Mouse (Mus musculus) myocyte (in vitro differentiated cells): Measurements from ENCODE around the gene Gm2075.
"Not testable (repeated sequence)": the region's sequence is repeated elsewhere in the genome, so short reads cannot be mapped to it uniquely, and the experiment has no call there.

Experiments used
- CEBPB ChIP-seq: IDR thresholded peaks from 2 replicates; pipeline ENCODE4 v1.6.1; 2011; ENCODE audit warnings: mild to moderate bottlenecking, moderate library complexity; ENCODE audit not compliant: poor library complexity, insufficient read depth, severe bottlenecking
- E2F4 ChIP-seq: IDR thresholded peaks from one replicate; pipeline ENCODE4 v1.6.1; 2011; ENCODE audit warnings: mild to moderate bottlenecking, control low read depth, moderate library complexity; ENCODE audit not compliant: insufficient read depth
- MAX ChIP-seq: IDR thresholded peaks from one replicate; pipeline ENCODE4 v1.6.1; 2011; ENCODE audit warnings: low read depth, mild to moderate bottlenecking, control low read depth
- MYOD1 ChIP-seq, 3 experiments: IDR thresholded peaks; one replicate each; pipeline ENCODE4 v1.6.1; 2011; ENCODE audit warnings: control low read depth in 2 of 3, low read depth in 2 of 3, mild to moderate bottlenecking in 2 of 3, moderate library complexity in 1 of 3; ENCODE audit not compliant: insufficient read length in 2 of 3, control insufficient read depth in 1 of 3
- MYOG ChIP-seq, 3 experiments: IDR thresholded peaks; one replicate each; pipeline ENCODE4 v1.6.1; 2011; ENCODE audit warnings: control low read depth in 2 of 3, low read depth in 2 of 3, mild to moderate bottlenecking in 2 of 3; ENCODE audit not compliant: insufficient read length in 2 of 3, control insufficient read depth in 1 of 3, insufficient read depth in 1 of 3
- POLR2A ChIP-seq: IDR thresholded peaks from one replicate; pipeline ENCODE4 v1.6.1; 2011; ENCODE audit warnings: low read depth, mild to moderate bottlenecking, control low read depth, moderate library complexity; ENCODE audit not compliant: insufficient read length
- POLR2AphosphoS2 ChIP-seq: IDR thresholded peaks from one replicate; pipeline ENCODE4 v1.6.1; 2011; ENCODE audit warnings: low read depth, control low read depth; ENCODE audit not compliant: insufficient read length
- REST ChIP-seq: IDR thresholded peaks from one replicate; pipeline ENCODE4 v1.6.1; 2011; ENCODE audit warnings: mild to moderate bottlenecking, control low read depth, moderate library complexity; ENCODE audit not compliant: insufficient read depth, insufficient read length
- SRF ChIP-seq: IDR thresholded peaks from one replicate; pipeline ENCODE4 v1.6.1; 2011; ENCODE audit warnings: low read depth; ENCODE audit not compliant: control insufficient read depth, insufficient read length
- TCF12 ChIP-seq: IDR thresholded peaks from one replicate; pipeline ENCODE4 v1.6.1; 2011; ENCODE audit warnings: mild to moderate bottlenecking, control low read depth; ENCODE audit not compliant: poor library complexity, insufficient read depth, severe bottlenecking
- TCF3 ChIP-seq: IDR thresholded peaks from one replicate; pipeline ENCODE4 v1.6.1; 2011; ENCODE audit warnings: low read depth, control low read depth; ENCODE audit not compliant: insufficient read length
- USF1 ChIP-seq: IDR thresholded peaks from one replicate; pipeline ENCODE4 v1.6.1; 2011; ENCODE audit warnings: low read depth, mild to moderate bottlenecking, control low read depth, moderate library complexity

DNA sequence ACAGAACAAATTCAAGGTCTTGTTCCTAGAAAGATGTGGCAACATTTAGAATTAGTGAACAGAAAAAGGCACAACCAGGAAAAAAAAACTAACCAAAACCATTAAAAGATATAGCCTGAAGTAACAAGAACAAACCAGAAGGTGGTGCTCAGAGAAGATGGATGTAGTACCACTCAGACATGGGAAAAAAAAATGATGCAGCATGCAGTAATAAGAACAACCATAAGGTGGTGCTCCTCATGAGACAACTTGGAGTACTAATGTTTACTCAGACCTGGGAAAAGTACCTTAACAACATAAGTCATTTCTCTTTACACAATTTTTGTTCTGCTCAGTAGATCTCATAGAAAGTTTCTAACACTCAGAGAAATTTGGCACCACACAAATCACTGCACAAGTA is 27.6 kb upstream of the Gm2075 start:
- not testable (repeated sequence) for TF ChIP-seq POLR2A; TCF3; E2F4; TCF12; MAX; POLR2AphosphoS2; MYOG (IDR thresholded peaks at IDR 0.05; ENCODE audit: control insufficient read depth in 1 of 3, insufficient read depth in 1 of 3, insufficient read length in 2 of 3, low read depth in 2 of 3); USF1; MYOD1 (IDR thresholded peaks at IDR 0.05; ENCODE audit: control insufficient read depth in 1 of 3, insufficient read length in 2 of 3, low read depth in 2 of 3); SRF; REST; CEBPB
